Comparison of ENCODE assay signal across 37 mouse cellular contexts in genomic region chr1:163129976-163130375, GRCm38 (mm10). TPM values are rescaled to one million over a fixed set of nuclear protein-coding genes. Genes with fewer than 3 reads are reported as not detected.
DNase-seq lines count a peak whose midpoint lies in the region; ATAC-seq lines count a peak whose summit lies in the region.
"Had no signal": no experiment of that assay in that cellular context is flagged by ENCODE, and none has a peak within 500 bp of the region (broad histone marks: within the 10 kb centered on the region; RNA-seq: fewer than 3 reads in every experiment).

No protein-coding gene starts in this region.

- peaks cover 3% of the 10 kb centered on the region; the same call in 1 of the 2 replicates for H3K4me1 ChIP-seq in embryonic facial prominence, embryonic 11.5 days (ENCODE audit: control insufficient read depth, insufficient read depth, low read length)
- H3K4me1 ChIP-seq in embryonic facial prominence, embryonic 10.5 days = peaks cover 19% of the 10 kb centered on the region
- peaks cover 24% of the 10 kb centered on the region for H3K4me1 ChIP-seq in embryonic facial prominence, embryonic 14.5 days (ENCODE audit: control insufficient read depth, insufficient read depth, low read length)
- peaks cover 36% of the 10 kb centered on the region for H3K4me1 ChIP-seq in limb, embryonic 10.5 days
- no peaks in the 10 kb centered on the region for H3K4me1 ChIP-seq in heart, embryonic 12.5 days (replicated peaks)
- H3K4me1 ChIP-seq in heart, embryonic 10.5 days = no peaks in the 10 kb centered on the region
- H3K4me1 ChIP-seq: heart, embryonic 15.5 days; hindbrain, embryonic 13.5 days; liver, embryonic 13.5 days had no signal

- H3K9ac ChIP-seq in embryonic facial prominence, embryonic 11.5 days (replicated peaks; ENCODE audit: low read length) = no peak overlapping the region
- H3K9ac ChIP-seq in embryonic facial prominence, embryonic 14.5 days (ENCODE audit: low read depth, low read length) = no peak overlapping the region
- no peak overlapping the region for H3K9ac ChIP-seq in heart, embryonic 12.5 days
- H3K9ac ChIP-seq: heart, embryonic 15.5 days; hindbrain, embryonic 13.5 days; liver, embryonic 13.5 days had no signal

- H3K9me3 ChIP-seq in embryonic facial prominence, embryonic 11.5 days (replicated peaks; ENCODE audit: control insufficient read depth, low read length) = no peaks in the 10 kb centered on the region
- H3K9me3 ChIP-seq in embryonic facial prominence, embryonic 10.5 days = no peaks in the 10 kb centered on the region
- no peaks in the 10 kb centered on the region for H3K9me3 ChIP-seq in embryonic facial prominence, embryonic 14.5 days (ENCODE audit: control insufficient read depth, low read length)
- H3K9me3 ChIP-seq in limb, embryonic 10.5 days (replicated peaks) = no peaks in the 10 kb centered on the region
- H3K9me3 ChIP-seq in heart, embryonic 12.5 days (replicated peaks) = no peaks in the 10 kb centered on the region
- no peaks in the 10 kb centered on the region for H3K9me3 ChIP-seq in heart, embryonic 10.5 days
- H3K9me3 ChIP-seq: heart, embryonic 15.5 days; hindbrain, embryonic 13.5 days; liver, embryonic 13.5 days had no signal

- no peaks in the 10 kb centered on the region for H3K27me3 ChIP-seq in embryonic facial prominence, embryonic 11.5 days (ENCODE audit: control insufficient read depth, insufficient read depth, low read length)
- H3K27me3 ChIP-seq in embryonic facial prominence, embryonic 10.5 days (replicated peaks; ENCODE audit: low read depth, poor library complexity, severe bottlenecking) = peaks cover 6% of the 10 kb centered on the region; the same call in 1 of the 2 replicates
- no peaks in the 10 kb centered on the region for H3K27me3 ChIP-seq in embryonic facial prominence, embryonic 14.5 days (replicated peaks; ENCODE audit: control insufficient read depth, insufficient read depth, low read length)
- no peaks in the 10 kb centered on the region for H3K27me3 ChIP-seq in limb, embryonic 10.5 days (ENCODE audit: low read depth, poor library complexity, severe bottlenecking)
- no peaks in the 10 kb centered on the region for H3K27me3 ChIP-seq in heart, embryonic 12.5 days (replicated peaks)
- H3K27me3 ChIP-seq in heart, embryonic 10.5 days (ENCODE audit: insufficient read depth, poor library complexity, severe bottlenecking) = no peaks in the 10 kb centered on the region
- H3K27me3 ChIP-seq: heart, embryonic 15.5 days; hindbrain, embryonic 13.5 days; liver, embryonic 13.5 days had no signal

- H3K4me2 ChIP-seq in embryonic facial prominence, embryonic 11.5 days (ENCODE audit: low read depth, low read length) = no peak overlapping the region
- no peak overlapping the region for H3K4me2 ChIP-seq in embryonic facial prominence, embryonic 14.5 days (ENCODE audit: low read depth, low read length)
- no peak overlapping the region for H3K4me2 ChIP-seq in heart, embryonic 12.5 days
- H3K4me2 ChIP-seq: heart, embryonic 15.5 days; hindbrain, embryonic 13.5 days; liver, embryonic 13.5 days had no signal

- H3K4me3 ChIP-seq in embryonic facial prominence, embryonic 11.5 days (ENCODE audit: low read depth, low read length) = no peak overlapping the region
- no peak overlapping the region for H3K4me3 ChIP-seq in embryonic facial prominence, embryonic 10.5 days
- no peak overlapping the region for H3K4me3 ChIP-seq in embryonic facial prominence, embryonic 14.5 days (ENCODE audit: low read depth, low read length)
- H3K4me3 ChIP-seq in limb, embryonic 10.5 days = no peak overlapping the region
- no peak overlapping the region for H3K4me3 ChIP-seq in heart, embryonic 12.5 days
- H3K4me3 ChIP-seq in heart, embryonic 10.5 days = no peak overlapping the region
- H3K4me3 ChIP-seq: heart, adult 2 months; heart, embryonic 15.5 days; hindbrain, embryonic 13.5 days; liver, embryonic 13.5 days had no signal

- no peak overlapping the region for H3K27ac ChIP-seq in embryonic facial prominence, embryonic 11.5 days (replicated peaks; ENCODE audit: low read depth, low read length)
- H3K27ac ChIP-seq in embryonic facial prominence, embryonic 10.5 days (replicated peaks) = no peak overlapping the region
- H3K27ac ChIP-seq in embryonic facial prominence, embryonic 14.5 days (replicated peaks; ENCODE audit: low read depth, low read length) = peak overlapping the region; percentile 65; the same call in 1 of the 2 replicates
- peak overlapping the region; percentile 46; the same call in 1 of the 2 replicates for H3K27ac ChIP-seq in limb, embryonic 10.5 days
- H3K27ac ChIP-seq in heart, embryonic 12.5 days (ENCODE audit: poor library complexity, severe bottlenecking) = no peak overlapping the region
- no peak overlapping the region for H3K27ac ChIP-seq in heart, embryonic 10.5 days
- H3K27ac ChIP-seq: heart, adult 2 months; heart, embryonic 15.5 days; liver, embryonic 13.5 days; macrophage had no signal

- ATAC-seq in embryonic facial prominence, embryonic 11.5 days (replicated peaks; ENCODE audit: insufficient number of reproducible peaks, low FRiP score, low TSS enrichment, low read depth) = no peak
- ATAC-seq in embryonic facial prominence, embryonic 14.5 days (ENCODE audit: low read depth) = no peak
- ATAC-seq in heart, embryonic 12.5 days (ENCODE audit: insufficient number of reproducible peaks, low FRiP score) = no peak
- ATAC-seq: activated CD4-positive, CD25-positive, alpha-beta regulatory T cell, adult 4 months; intestine, postnatal 0 days had no signal

- intact Hi-C loops in heart, postnatal 25 days (cut with DNase I) = no loop called here

- DNase-seq in embryonic facial prominence, embryonic 11.5 days (ENCODE audit: low spot score) = peak; percentile 32
- DNase-seq in embryonic facial prominence, embryonic 10.5 days (ENCODE audit: low spot score) = no peak
- DNase-seq in NIH3T3 (ENCODE audit: low read depth) = peak; percentile 73
- DNase-seq in embryonic facial prominence, embryonic 14.5 days (ENCODE audit: low spot score) = peak; percentile 63
- no peak for DNase-seq in limb, embryonic 10.5 days (ENCODE audit: low spot score)
- DNase-seq in heart, postnatal 25 days (ENCODE audit: low spot score) = no peak
- DNase-seq in heart, embryonic 10.5 days (ENCODE audit: low spot score) = no peak
- DNase-seq: adrenal gland, adult 8-10 months; cerebellum, adult 8-10 months; cerebellum, postnatal 25 days; heart, adult 2 months; heart, postnatal 36 days; kidney, adult 9 months; kidney, postnatal 10 days; layer of hippocampus, postnatal 36 days; liver, embryonic 13.5 days; lung, adult 18-20 months; lung, postnatal 10 days; midbrain, embryonic 14.5 days; thymus, postnatal 4 days had no signal

- 41% methylated on average over 3 of the region's 3 CpGs for WGBS in embryonic facial prominence, embryonic 11.5 days
- WGBS in embryonic facial prominence, embryonic 10.5 days = 43% methylated on average over 3 of the region's 3 CpGs
- WGBS in embryonic facial prominence, embryonic 14.5 days = 24% methylated on average over 3 of the region's 3 CpGs
- WGBS in limb, embryonic 10.5 days = 33% methylated on average over 3 of the region's 3 CpGs
- 53% methylated on average over 3 of the region's 3 CpGs for WGBS in heart, embryonic 12.5 days
- WGBS in heart, embryonic 10.5 days = 71% methylated on average over 3 of the region's 3 CpGs

- no peaks in the 10 kb centered on the region for H3K36me3 ChIP-seq in embryonic facial prominence, embryonic 11.5 days (replicated peaks; ENCODE audit: control insufficient read depth, insufficient read depth, low read depth, low read length)
- H3K36me3 ChIP-seq in embryonic facial prominence, embryonic 10.5 days (replicated peaks) = no peaks in the 10 kb centered on the region
- H3K36me3 ChIP-seq in embryonic facial prominence, embryonic 14.5 days (ENCODE audit: control insufficient read depth, insufficient read depth, low read length) = no peaks in the 10 kb centered on the region
- H3K36me3 ChIP-seq in limb, embryonic 10.5 days = no peaks in the 10 kb centered on the region
- no peaks in the 10 kb centered on the region for H3K36me3 ChIP-seq in heart, embryonic 12.5 days
- H3K36me3 ChIP-seq in heart, embryonic 10.5 days = no peaks in the 10 kb centered on the region
- H3K36me3 ChIP-seq: heart, embryonic 15.5 days; hindbrain, embryonic 13.5 days; liver, embryonic 13.5 days had no signal

RNA-seq across cellular contexts. Expression of gene Mroh9, which starts 44.5 kb away (rescaled TPM):
- not detected in 2 replicates for polyA plus RNA-seq in embryonic facial prominence, embryonic 11.5 days (2014; fragmentation: Nextera tagmentation; extraction: Ambion mirVana)
- not detected in 2 replicates for polyA plus RNA-seq in embryonic facial prominence, embryonic 10.5 days (2016; fragmentation: Nextera tagmentation; extraction: Ambion mirVana)
- polyA plus RNA-seq in embryonic facial prominence, embryonic 14.5 days (2014; fragmentation: Nextera tagmentation; extraction: Ambion mirVana) = 0.06 and 0.09 TPM in 2 replicates
- polyA plus RNA-seq in limb, embryonic 10.5 days (2016; fragmentation: Nextera tagmentation; extraction: Ambion mirVana) = not detected in 2 replicates
- polyA plus RNA-seq in heart, embryonic 12.5 days (2016; fragmentation: Nextera tagmentation; extraction: Ambion mirVana) = not detected in 2 replicates
- total RNA-seq in heart, postnatal 25 days (2021) = not detected
- polyA plus RNA-seq in heart, embryonic 10.5 days (2016; fragmentation: Nextera tagmentation; extraction: Ambion mirVana) = not detected in 2 replicates
- total RNA-seq: adrenal gland, adult 8-10 months; adrenal gland, postnatal 4 days; gastrocnemius, adult 8-10 months; gastrocnemius, postnatal 4 days; heart, adult 2 months; heart, postnatal 36 days; layer of hippocampus, postnatal 36 days; left cerebral cortex, postnatal 10 days; megakaryocyte-erythroid progenitor cell, adult 5-6 weeks; monocyte, adult 5-6 weeks had no signal
- polyA plus RNA-seq: activated CD4-positive, CD25-positive, alpha-beta regulatory T cell, adult 4 months; heart, adult 2 months; heart, embryonic 15.5 days; hindbrain, embryonic 13.5 days; intestine, postnatal 0 days; large intestine, adult 2 months; limb, embryonic 11.5 days; liver, embryonic 13.5 days; macrophage; midbrain, embryonic 14.5 days; neural tube, embryonic 14.5 days; stomach, embryonic 14.5 days; thymus, postnatal 0 days had no signal

Comparison
In these comparisons a context has a peak if more than half of its experiments do, and no peak if none do; other contexts are left out.
1. DNase-seq: peak in embryonic facial prominence, embryonic 11.5 days (single experiment), NIH3T3 (single experiment) and embryonic facial prominence, embryonic 14.5 days (single experiment); none in embryonic facial prominence, embryonic 10.5 days (single experiment), limb, embryonic 10.5 days (single experiment), heart, postnatal 25 days (single experiment) and heart, embryonic 10.5 days (single experiment).
2. H3K27ac ChIP-seq: peak in embryonic facial prominence, embryonic 14.5 days (single experiment) and limb, embryonic 10.5 days (single experiment); none in embryonic facial prominence, embryonic 11.5 days (single experiment), embryonic facial prominence, embryonic 10.5 days (single experiment), heart, embryonic 12.5 days (single experiment) and heart, embryonic 10.5 days (single experiment).